Mouse (Mus musculus): ENCODE data around the gene Cysrt1. TPM values are rescaled to one million over a fixed set of nuclear protein-coding genes. Genes with fewer than 3 reads are reported as not detected.
A peak's percentile ranks its signal among the peaks of the same experiment; 100 is the strongest.

Gene Cysrt1
- polyA plus RNA-seq, 1 experiment from 2014 or later = not detected

- H3K4me3 ChIP-seq (ENCODE audit: low read depth, low read length) = no peak overlapping the region
- no peaks in the 10 kb centered on the region; the same call in 1 of the 2 replicates for H3K4me1 ChIP-seq (replicated peaks; ENCODE audit: control insufficient read depth, insufficient read depth, low read length)
- no peak overlapping the region for H3K27ac ChIP-seq (ENCODE audit: low read depth, low read length)
- WGBS = 16% methylated on average over 2 of the region's 2 CpGs
- peaks cover 23% of the 10 kb centered on the region for H3K27me3 ChIP-seq (ENCODE audit: control insufficient read depth, insufficient read depth, low read length)
- ATAC-seq (replicated peaks; ENCODE audit: low FRiP score) (no peak), DNase-seq (ENCODE audit: low spot score) (no peak)
- H3K4me2 ChIP-seq (ENCODE audit: low read depth, low read length, severe bottlenecking) = no peak overlapping the region
- peaks cover 11% of the 10 kb centered on the region for H3K36me3 ChIP-seq (ENCODE audit: control insufficient read depth, insufficient read depth, low read length)
- no peak overlapping the region for H3K9ac ChIP-seq (ENCODE audit: low read length)
- no peaks in the 10 kb centered on the region for H3K9me3 ChIP-seq (ENCODE audit: control insufficient read depth, low read length)
Observed at GRCm38 (mm10) chr2:25197191-25197590, 45.1 kb downstream of the Cysrt1 start.

GRCm38 (mm10) chr2:25196172-25196954 lies 45.9 kb downstream of the Cysrt1 start, which contains the start of gene Tor4a:
TSS of gene Tor4a (minus strand) at chr2:25196886.
- no peak for DNase-seq (ENCODE audit: low spot score)
- 8% methylated on average over 8 of the region's 8 CpGs for WGBS
- no peak for ATAC-seq (replicated peaks; ENCODE audit: low FRiP score)

GRCm38 (mm10) chr2:25195211-25196156 lies 46.8 kb downstream of the Cysrt1 start:
- Histone ChIP-seq H3K27me3 (ENCODE audit: control insufficient read depth, insufficient read depth, low read length) (peaks cover 23% of the 10 kb centered on the region), H3K36me3 (ENCODE audit: control insufficient read depth, insufficient read depth, low read length) (peaks cover 6% of the 10 kb centered on the region), H3K27ac (ENCODE audit: low read depth, low read length) (no peak overlapping the region), H3K4me1 (replicated peaks; ENCODE audit: control insufficient read depth, insufficient read depth, low read length) (no peaks in the 10 kb centered on the region; the same call in 1 of the 2 replicates), H3K4me3 (ENCODE audit: low read depth, low read length) (no peak overlapping the region), H3K9me3 (ENCODE audit: control insufficient read depth, low read length) (no peaks in the 10 kb centered on the region), H3K4me2 (ENCODE audit: low read depth, low read length, severe bottlenecking) (0 out of 2 replicates have a peak overlapping the region, but pooled peaks have one; percentile 15), H3K9ac (ENCODE audit: low read length) (no peak overlapping the region)
- DNase-seq (ENCODE audit: low spot score) = no peak
- ATAC-seq (replicated peaks; ENCODE audit: low FRiP score) = no peak
- WGBS = 22% methylated on average over 55 of the region's 55 CpGs

More at GRCm38 (mm10) chr2:25196172-25196954, 45.9 kb downstream of the Cysrt1 start, which contains the start of gene Tor4a:
- Histone ChIP-seq H3K27ac (ENCODE audit: low read depth, low read length) (no peak within 1 kb of the TSS), H3K9me3 (ENCODE audit: control insufficient read depth, low read length) (no peaks in the 10 kb centered on the region), H3K9ac (ENCODE audit: low read length) (no peak within 1 kb of the TSS), H3K4me3 (ENCODE audit: low read depth, low read length) (no peak within 1 kb of the TSS), H3K4me1 (replicated peaks; ENCODE audit: control insufficient read depth, insufficient read depth, low read length) (no peaks in the 10 kb centered on the region; the same call in 1 of the 2 replicates), H3K36me3 (ENCODE audit: control insufficient read depth, insufficient read depth, low read length) (peaks cover 8% of the 10 kb centered on the region), H3K4me2 (ENCODE audit: low read depth, low read length, severe bottlenecking) (no peak within 1 kb of the TSS), H3K27me3 (ENCODE audit: control insufficient read depth, insufficient read depth, low read length) (peaks cover 23% of the 10 kb centered on the region)

GRCm38 (mm10) chr2:25194486-25195171 lies 47.6 kb downstream of the Cysrt1 start:
- ATAC-seq (replicated peaks; ENCODE audit: low FRiP score) (no peak), DNase-seq (ENCODE audit: low spot score) (no peak)
- Histone ChIP-seq H3K9me3 (ENCODE audit: control insufficient read depth, low read length) (no peaks in the 10 kb centered on the region), H3K4me3 (ENCODE audit: low read depth, low read length) (no peak overlapping the region), H3K27me3 (ENCODE audit: control insufficient read depth, insufficient read depth, low read length) (peaks cover 23% of the 10 kb centered on the region), H3K4me2 (ENCODE audit: low read depth, low read length, severe bottlenecking) (no peak overlapping the region), H3K4me1 (replicated peaks; ENCODE audit: control insufficient read depth, insufficient read depth, low read length) (no peaks in the 10 kb centered on the region; the same call in 1 of the 2 replicates), H3K9ac (ENCODE audit: low read length) (no peak overlapping the region), H3K27ac (ENCODE audit: low read depth, low read length) (no peak overlapping the region), H3K36me3 (ENCODE audit: control insufficient read depth, insufficient read depth, low read length) (no peaks in the 10 kb centered on the region)
- 85% methylated on average over 17 of the region's 17 CpGs for WGBS

- Histone ChIP-seq H3K36me3 (ENCODE audit: control insufficient read depth, insufficient read depth, low read length) (no peaks in the 10 kb centered on the region), H3K4me2 (ENCODE audit: low read depth, low read length, severe bottlenecking) (no peak overlapping the region), H3K9me3 (ENCODE audit: control insufficient read depth, low read length) (no peaks in the 10 kb centered on the region), H3K27ac (ENCODE audit: low read depth, low read length) (no peak overlapping the region), H3K4me1 (replicated peaks; ENCODE audit: control insufficient read depth, insufficient read depth, low read length) (no peaks in the 10 kb centered on the region; the same call in 1 of the 2 replicates), H3K27me3 (ENCODE audit: control insufficient read depth, insufficient read depth, low read length) (peaks cover 23% of the 10 kb centered on the region), H3K4me3 (ENCODE audit: low read depth, low read length) (no peak overlapping the region), H3K9ac (ENCODE audit: low read length) (no peak overlapping the region)
- no peak for ATAC-seq (replicated peaks; ENCODE audit: low FRiP score)
- WGBS = 79% methylated on average over 5 of the region's 5 CpGs
- DNase-seq (ENCODE audit: low spot score) = no peak
Observed at GRCm38 (mm10) chr2:25194006-25194405, 48.2 kb downstream of the Cysrt1 start.

- Histone ChIP-seq H3K9me3 (ENCODE audit: control insufficient read depth, low read length) (no peaks in the 10 kb centered on the region), H3K27ac (ENCODE audit: low read depth, low read length) (no peak overlapping the region), H3K27me3 (ENCODE audit: control insufficient read depth, insufficient read depth, low read length) (peaks cover 23% of the 10 kb centered on the region), H3K9ac (ENCODE audit: low read length) (no peak overlapping the region), H3K4me2 (ENCODE audit: low read depth, low read length, severe bottlenecking) (no peak overlapping the region), H3K4me3 (ENCODE audit: low read depth, low read length) (no peak overlapping the region), H3K4me1 (replicated peaks; ENCODE audit: control insufficient read depth, insufficient read depth, low read length) (no peaks in the 10 kb centered on the region; the same call in 1 of the 2 replicates), H3K36me3 (ENCODE audit: control insufficient read depth, insufficient read depth, low read length) (no peaks in the 10 kb centered on the region)
- WGBS = 3% methylated on average over 6 of the region's 6 CpGs
- DNase-seq (ENCODE audit: low spot score) (peak; percentile 90), ATAC-seq (replicated peaks; ENCODE audit: low FRiP score) (peak; percentile 85)
Observed at GRCm38 (mm10) chr2:25193330-25193770, 48.9 kb downstream of the Cysrt1 start.

Measured in forebrain, embryonic 11.5 days (tissue).